Mouse (Mus musculus): ENCODE results near the gene Obox2. TPM values are rescaled to one million over a fixed set of nuclear protein-coding genes. Genes with fewer than 3 reads are reported as not detected.
"Not testable (repeated sequence)": the region's sequence is repeated elsewhere in the genome, so short reads cannot be mapped to it uniquely, and the experiment has no call there.

Gene Obox2
- polyA plus RNA-seq (2015; fragmentation: Nextera tagmentation; extraction: Ambion mirVana): not detected in 2 replicates

GRCm38 (mm10) chr7:15388421-15388998 lies at the start of gene Obox2, which contains the start of gene Obox1:
TSS of gene Obox2 (plus strand) at chr7:15388721.
TSS of gene Obox1 (plus strand) at chr7:15388948.
- H3K9me3 ChIP-seq (replicated peaks; ENCODE audit: control insufficient read depth, low read length, poor library complexity, severe bottlenecking); H3K36me3 ChIP-seq (ENCODE audit: control insufficient read depth, insufficient read depth, low read length); H3K27me3 ChIP-seq (ENCODE audit: control insufficient read depth, insufficient read depth, low read depth, low read length); H3K4me1 ChIP-seq (ENCODE audit: control insufficient read depth, insufficient read depth, low read length); H3K4me3 ChIP-seq (ENCODE audit: low read depth, low read length); H3K9ac ChIP-seq (ENCODE audit: low read depth, low read length); H3K27ac ChIP-seq (ENCODE audit: low read length); H3K4me2 ChIP-seq (ENCODE audit: low read length); ATAC-seq: not testable (repeated sequence)
- no CpG with 5 or more reads among the region's 2 CpGs for WGBS

- H3K4me2 ChIP-seq (ENCODE audit: low read length); ATAC-seq; H3K36me3 ChIP-seq (ENCODE audit: control insufficient read depth, insufficient read depth, low read length); H3K4me1 ChIP-seq (ENCODE audit: control insufficient read depth, insufficient read depth, low read length); H3K4me3 ChIP-seq (ENCODE audit: low read depth, low read length); H3K9ac ChIP-seq (ENCODE audit: low read depth, low read length); H3K27me3 ChIP-seq (ENCODE audit: control insufficient read depth, insufficient read depth, low read depth, low read length); H3K27ac ChIP-seq (ENCODE audit: low read length); H3K9me3 ChIP-seq (replicated peaks; ENCODE audit: control insufficient read depth, low read length, poor library complexity, severe bottlenecking): not testable (repeated sequence)
- WGBS: 73% methylated on average over 3 of the region's 3 CpGs
Measured at GRCm38 (mm10) chr7:15399147-15399874, 10.8 kb downstream of the Obox2 start.

GRCm38 (mm10) chr7:15406816-15407215 lies 18.3 kb downstream of the Obox2 start:
- not testable (repeated sequence) for H3K4me2 ChIP-seq (ENCODE audit: low read length); H3K36me3 ChIP-seq (ENCODE audit: control insufficient read depth, insufficient read depth, low read length); H3K4me1 ChIP-seq (ENCODE audit: control insufficient read depth, insufficient read depth, low read length); H3K9ac ChIP-seq (ENCODE audit: low read depth, low read length); H3K27ac ChIP-seq (ENCODE audit: low read length); H3K4me3 ChIP-seq (ENCODE audit: low read depth, low read length); H3K9me3 ChIP-seq (replicated peaks; ENCODE audit: control insufficient read depth, low read length, poor library complexity, severe bottlenecking); ATAC-seq; H3K27me3 ChIP-seq (ENCODE audit: control insufficient read depth, insufficient read depth, low read depth, low read length)
- WGBS: 89% methylated on average over 10 of the region's 10 CpGs

GRCm38 (mm10) chr7:15418046-15418445 lies 29.5 kb downstream of the Obox2 start:
- not testable (repeated sequence) for H3K4me1 ChIP-seq (ENCODE audit: control insufficient read depth, insufficient read depth, low read length); H3K36me3 ChIP-seq (ENCODE audit: control insufficient read depth, insufficient read depth, low read length); H3K4me3 ChIP-seq (ENCODE audit: low read depth, low read length); H3K9ac ChIP-seq (ENCODE audit: low read depth, low read length); H3K27ac ChIP-seq (ENCODE audit: low read length); ATAC-seq; H3K9me3 ChIP-seq (replicated peaks; ENCODE audit: control insufficient read depth, low read length, poor library complexity, severe bottlenecking); H3K27me3 ChIP-seq (ENCODE audit: control insufficient read depth, insufficient read depth, low read depth, low read length); H3K4me2 ChIP-seq (ENCODE audit: low read length)
- WGBS: 87% methylated on average over 8 of the region's 9 CpGs

- not testable (repeated sequence) for H3K27ac ChIP-seq (ENCODE audit: low read length); H3K4me2 ChIP-seq (ENCODE audit: low read length); H3K36me3 ChIP-seq (ENCODE audit: control insufficient read depth, insufficient read depth, low read length); H3K4me3 ChIP-seq (ENCODE audit: low read depth, low read length); H3K4me1 ChIP-seq (ENCODE audit: control insufficient read depth, insufficient read depth, low read length); H3K9ac ChIP-seq (ENCODE audit: low read depth, low read length); ATAC-seq; H3K27me3 ChIP-seq (ENCODE audit: control insufficient read depth, insufficient read depth, low read depth, low read length); H3K9me3 ChIP-seq (replicated peaks; ENCODE audit: control insufficient read depth, low read length, poor library complexity, severe bottlenecking)
- 80% methylated on average over 3 of the region's 4 CpGs for WGBS
Measured at GRCm38 (mm10) chr7:15425537-15425936, 37.0 kb downstream of the Obox2 start.

Other genes starting within 250 kb of the Obox2 start
- not detected in 2 replicates for gene Obox1, start 227 bp downstream of the Obox2 start, polyA plus RNA-seq (2015; fragmentation: Nextera tagmentation; extraction: Ambion mirVana)